Mouse (Mus musculus) thymus, adult 18-20 months (tissue): Measurements from ENCODE around the gene Sycn.

Experiments
- DNase-seq, 2 experiments: peaks; one replicate each; pipeline ENCODE4 v3.0.0; 2022; ENCODE audit warnings: mixed read lengths in 2 of 2

Gene Sycn

DNA sequence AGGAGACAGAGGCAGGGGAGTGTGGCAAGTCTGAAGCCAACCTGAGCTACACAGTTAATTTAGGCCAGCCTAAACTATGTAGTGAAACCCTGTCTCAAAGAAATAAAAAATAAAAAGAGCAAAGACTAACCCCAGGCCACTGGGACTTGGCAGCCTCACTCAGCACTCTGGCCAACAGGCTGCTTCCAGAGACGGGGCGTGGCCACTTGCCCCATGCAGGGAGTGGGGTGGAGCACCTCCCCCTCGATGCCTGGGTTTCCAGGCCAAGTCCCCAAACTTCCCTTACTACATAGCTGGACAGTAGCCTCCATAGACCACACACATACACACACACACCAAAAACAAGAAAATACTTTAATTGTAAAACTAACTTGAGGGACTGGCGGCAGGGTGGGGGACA, 17.8 kb downstream of the Sycn start:
- DNase-seq: peak in 1 of 2 experiments; percentile 29

GRCm38 (mm10) chr7:28560856-28561255, 20.2 kb downstream of the Sycn start:
- peak in 1 of 2 experiments; percentile 51 for DNase-seq

DNA sequence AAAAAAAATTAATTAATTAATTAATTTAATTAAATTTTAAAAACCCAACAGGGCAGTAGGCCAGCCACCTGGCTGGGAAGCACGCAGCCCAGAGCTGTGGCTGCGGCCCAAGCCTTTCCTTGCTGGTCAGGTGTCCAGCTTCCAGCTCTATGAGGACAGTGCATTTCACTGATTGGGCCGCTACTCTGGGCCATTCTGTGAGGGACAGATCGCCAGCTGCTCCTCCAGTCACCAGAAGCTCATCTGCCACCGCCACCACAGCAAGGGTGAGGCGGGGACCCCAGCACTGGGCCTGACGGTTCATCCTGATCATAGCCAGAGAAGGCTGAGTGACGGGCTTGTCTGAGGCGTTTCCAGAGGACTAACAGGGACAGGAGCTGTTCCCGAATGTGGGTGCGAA, 21.3 kb downstream of the Sycn start:
- no peak for DNase-seq

DNA sequence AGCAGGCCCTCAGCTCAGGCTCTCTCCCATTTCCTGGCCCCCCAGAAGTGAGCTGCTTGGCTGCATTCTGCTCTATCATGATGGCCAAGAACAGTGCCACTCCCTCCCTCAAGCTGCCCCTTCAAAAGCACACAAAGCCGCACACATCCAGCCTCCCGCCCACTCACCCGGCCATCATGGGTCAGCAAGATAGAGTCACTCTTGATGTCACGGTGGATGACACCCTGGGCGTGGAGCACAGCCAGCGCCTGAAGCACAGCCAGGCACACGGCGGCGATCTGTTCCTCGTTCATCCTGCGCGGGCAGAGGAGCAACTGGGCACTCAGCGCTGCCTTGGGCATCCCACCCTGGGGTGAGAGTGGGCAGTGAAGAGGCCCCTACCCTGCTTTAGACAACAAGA, 21.7 kb downstream of the Sycn start:
- DNase-seq: no peak

- DNase-seq: no peak
These were observed 22.3 kb downstream of the Sycn start for GRCm38 (mm10) chr7:28562951-28563350.

GRCm38 (mm10) chr7:28565407-28565806, 24.7 kb downstream of the Sycn start:
- DNase-seq: peak in 1 of 2 experiments; percentile 48

- no peak for DNase-seq
These were observed 26.9 kb downstream of the Sycn start for GRCm38 (mm10) chr7:28567539-28567938.

GRCm38 (mm10) chr7:28568253-28568652, 27.6 kb downstream of the Sycn start:
- DNase-seq: peak in 1 of 2 experiments; percentile 37

GRCm38 (mm10) chr7:28570291-28570981, 29.8 kb downstream of the Sycn start:
- no peak for DNase-seq

- no peak for DNase-seq
These were observed 30.4 kb downstream of the Sycn start for GRCm38 (mm10) chr7:28570982-28571682.

- DNase-seq: no peak
These were observed 32.0 kb downstream of the Sycn start for GRCm38 (mm10) chr7:28572689-28573088.

DNA sequence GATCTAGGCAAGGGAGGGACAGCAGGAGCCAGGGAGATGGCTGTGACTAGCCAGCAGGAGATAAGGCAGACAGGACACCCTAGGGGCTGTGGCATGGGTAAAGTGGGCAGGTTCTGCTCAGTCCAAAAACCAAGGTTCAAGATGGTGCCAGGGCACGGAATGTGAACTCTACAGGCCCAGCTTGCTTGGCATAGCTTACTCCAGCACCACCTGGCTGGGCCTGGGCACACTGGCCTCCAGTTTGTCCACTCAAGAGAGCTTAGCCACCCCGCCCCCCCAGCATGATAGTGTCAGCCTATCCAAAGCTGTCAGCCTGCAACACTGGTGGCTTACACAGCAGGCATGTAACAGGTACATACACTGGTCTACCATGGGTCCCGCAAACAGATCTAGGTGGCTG, 32.6 kb downstream of the Sycn start:
- no peak for DNase-seq

GRCm38 (mm10) chr7:28575597-28575996, 34.9 kb downstream of the Sycn start:
- no peak for DNase-seq

GRCm38 (mm10) chr7:28576271-28576914, 35.7 kb downstream of the Sycn start:
- DNase-seq: no peak

- DNase-seq: no peak
These were observed 37.3 kb downstream of the Sycn start for GRCm38 (mm10) chr7:28577826-28578542.

- no peak for DNase-seq
These were observed 37.9 kb downstream of the Sycn start for GRCm38 (mm10) chr7:28578543-28579053.

DNA sequence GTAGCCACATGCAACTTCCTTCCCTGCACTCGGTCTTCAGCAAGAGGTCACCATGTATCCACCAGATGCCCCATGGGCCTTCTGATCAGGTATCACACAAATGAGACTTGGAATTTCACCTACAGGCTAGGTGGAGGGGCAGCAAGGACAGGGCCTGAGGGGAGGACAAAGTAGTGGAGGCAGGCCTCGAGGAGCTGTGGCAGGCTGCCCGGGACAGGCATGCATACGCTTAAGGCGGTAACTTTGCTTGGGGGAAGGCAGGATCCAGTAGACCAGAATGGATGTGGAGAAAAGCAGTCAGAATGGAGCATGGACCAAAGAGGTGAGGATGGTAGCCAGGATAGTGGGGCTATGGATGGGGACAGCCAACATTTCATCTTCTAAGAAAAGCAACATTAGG, 39.1 kb downstream of the Sycn start:
- DNase-seq: no peak

DNA sequence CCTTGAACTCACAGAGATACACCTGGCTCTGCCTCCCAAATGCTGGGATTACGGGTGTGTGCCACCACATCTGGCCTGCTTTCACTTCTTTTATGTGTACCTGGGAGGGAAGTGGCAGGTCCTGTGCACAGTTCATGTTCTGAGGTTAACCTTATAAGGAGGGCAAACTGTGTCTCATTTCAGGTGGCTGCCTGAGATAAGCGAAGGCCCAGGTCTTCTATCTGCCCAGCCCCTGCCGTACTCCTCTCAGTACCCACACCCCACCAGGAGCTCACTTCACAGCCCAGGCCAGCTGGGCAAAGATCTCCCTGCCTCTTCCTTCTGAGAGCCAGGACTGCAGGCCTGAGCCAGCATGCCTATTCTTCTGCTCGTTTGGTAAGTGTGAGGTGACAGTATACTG, 41.0 kb downstream of the Sycn start:
- DNase-seq: no peak

DNA sequence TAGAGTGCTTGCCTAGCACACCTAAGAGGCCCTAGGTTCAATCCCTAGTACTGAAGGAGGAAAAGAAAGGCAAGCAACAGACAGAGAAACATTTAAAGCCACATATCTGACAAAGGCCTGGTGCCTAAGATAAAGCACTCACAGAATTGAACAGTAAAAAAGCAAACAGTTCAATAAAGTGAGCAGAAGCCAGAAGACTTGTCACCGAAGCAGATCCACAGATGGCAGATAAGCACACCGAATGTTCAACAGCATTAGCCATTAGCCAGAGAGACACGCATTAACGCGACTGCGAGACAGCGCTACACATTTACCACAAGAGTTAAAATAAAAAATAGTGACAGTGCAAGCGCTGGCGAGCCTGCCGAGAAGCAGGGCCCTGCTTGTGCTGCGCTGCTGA, 42.2 kb downstream of the Sycn start:
- no peak for DNase-seq

- no peak for DNase-seq
These were observed 43.1 kb downstream of the Sycn start for GRCm38 (mm10) chr7:28583570-28584344.

DNA sequence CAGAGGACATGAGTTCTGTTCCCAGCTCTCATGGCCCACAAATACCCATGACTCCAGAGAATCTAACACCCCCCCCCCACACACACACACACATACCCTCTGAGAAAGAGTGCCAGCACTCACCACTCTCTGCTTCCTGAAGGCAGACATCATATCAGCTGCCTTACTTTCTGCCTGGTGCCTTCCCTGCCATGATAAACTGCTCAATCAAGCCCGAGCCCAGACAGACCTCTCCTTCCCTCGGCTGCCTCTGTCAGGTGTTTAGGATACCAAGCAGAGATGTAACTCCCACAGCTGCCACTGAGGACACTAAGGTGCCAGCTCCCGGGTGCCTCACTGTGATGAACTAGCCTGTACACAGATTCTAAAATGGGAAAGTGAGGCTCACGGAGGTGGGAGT, 43.8 kb downstream of the Sycn start:
- no peak for DNase-seq

GRCm38 (mm10) chr7:28585001-28585400, 44.3 kb downstream of the Sycn start:
- no peak for DNase-seq
